ENCODE assay signal across 8 mouse cellular contexts in the genomic region with DNA sequence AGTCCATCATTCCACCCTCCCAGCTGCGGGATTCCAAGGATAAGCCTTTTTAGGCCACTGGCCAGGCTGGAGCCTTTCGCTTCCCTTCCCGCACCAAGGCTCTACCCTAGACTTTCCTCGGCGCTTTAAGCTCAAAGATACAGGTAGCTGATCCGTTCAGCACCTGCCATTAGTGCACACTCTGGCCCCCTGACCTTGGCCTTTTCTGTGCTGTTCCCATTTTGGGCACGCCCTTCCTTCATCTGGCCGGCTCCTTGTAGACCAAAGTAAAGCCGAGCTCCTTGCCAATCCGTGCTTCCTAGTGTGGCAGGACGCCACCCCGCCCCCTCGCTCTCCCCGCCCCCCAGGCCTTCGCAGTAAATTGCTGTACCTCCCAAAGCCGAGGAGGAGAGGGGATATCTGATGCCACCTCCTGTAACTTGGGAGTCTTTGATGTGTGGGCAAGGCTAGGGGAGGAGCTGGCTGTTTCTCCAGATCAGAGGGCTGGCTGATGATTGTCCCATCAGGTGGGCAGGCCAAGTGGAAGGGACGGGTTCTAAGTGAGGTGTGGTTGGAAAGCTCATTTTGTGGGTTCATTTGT. TPM values are rescaled to one million over a fixed set of nuclear protein-coding genes. Genes with fewer than 3 reads are reported as not detected.
DNase-seq lines count a peak whose midpoint lies in the region; ATAC-seq and TF ChIP-seq lines count a peak whose summit lies in the region.

No protein-coding gene starts in this region.

- TF ChIP-seq EP300 in stomach, postnatal 0 days (optimal IDR thresholded peaks at IDR 0.05): no peak

- intact Hi-C loops in heart, postnatal 10 days (cut with DNase I): no loop called here

- WGBS in heart, embryonic 10.5 days: 1% methylated on average over 17 of the region's 17 CpGs
- WGBS in embryonic facial prominence, embryonic 10.5 days: 2% methylated on average over 17 of the region's 17 CpGs
- WGBS in limb, embryonic 12.5 days: 2% methylated on average over 17 of the region's 17 CpGs
- under 1% methylated on average over 17 of the region's 17 CpGs for WGBS in stomach, postnatal 0 days
- WGBS in thymus, adult 2 months: 12% methylated on average over 17 of the region's 17 CpGs

- peak overlapping the region; percentile 71 for H3K4me3 ChIP-seq in heart, embryonic 10.5 days
- H3K4me3 ChIP-seq in embryonic facial prominence, embryonic 10.5 days: peak overlapping the region; percentile 72
- H3K4me3 ChIP-seq in limb, embryonic 12.5 days (replicated peaks): peak overlapping the region; percentile 58
- H3K4me3 ChIP-seq in stomach, postnatal 0 days (ENCODE audit: low read depth, low read length): peak overlapping the region; percentile 52
- H3K4me3 ChIP-seq in thymus, adult 2 months (ENCODE audit: control insufficient read depth, insufficient read depth, low read length): no peak overlapping the region

- no peak for TF ChIP-seq POLR2A in thymus, adult 2 months (IDR thresholded peaks at IDR 0.05; ENCODE audit: control insufficient read depth, extremely low read depth, insufficient read depth, low read length, poor library complexity)

- H3K36me3 ChIP-seq in heart, embryonic 10.5 days: no peaks in the 10 kb centered on the region
- no peaks in the 10 kb centered on the region for H3K36me3 ChIP-seq in embryonic facial prominence, embryonic 10.5 days (replicated peaks)
- H3K36me3 ChIP-seq in limb, embryonic 12.5 days: no peaks in the 10 kb centered on the region
- H3K36me3 ChIP-seq in stomach, postnatal 0 days (ENCODE audit: control insufficient read depth, insufficient read depth, low read length): no peaks in the 10 kb centered on the region
- no peaks in the 10 kb centered on the region for H3K36me3 ChIP-seq in thymus, adult 2 months (ENCODE audit: control insufficient read depth, insufficient read depth, low read length)

- no peak for TF ChIP-seq CTCF in stomach, postnatal 0 days (IDR thresholded peaks at IDR 0.05; ENCODE audit: low read depth)
- no peak for TF ChIP-seq CTCF in thymus, adult 2 months (IDR thresholded peaks at IDR 0.05; ENCODE audit: borderline replicate concordance, control insufficient read depth, extremely low read depth, insufficient read depth, low read length, poor library complexity)

- no peak overlapping the region for H3K27ac ChIP-seq in heart, embryonic 10.5 days
- H3K27ac ChIP-seq in embryonic facial prominence, embryonic 10.5 days (replicated peaks): no peak overlapping the region
- H3K27ac ChIP-seq in limb, embryonic 12.5 days: no peak overlapping the region
- H3K27ac ChIP-seq in stomach, postnatal 0 days (replicated peaks): no peak overlapping the region
- H3K27ac ChIP-seq in thymus, adult 2 months (ENCODE audit: control insufficient read depth, insufficient read depth, low read length): no peak overlapping the region

- H3K9me3 ChIP-seq in heart, embryonic 10.5 days: no peaks in the 10 kb centered on the region
- H3K9me3 ChIP-seq in embryonic facial prominence, embryonic 10.5 days: no peaks in the 10 kb centered on the region
- H3K9me3 ChIP-seq in limb, embryonic 12.5 days: no peaks in the 10 kb centered on the region
- no peaks in the 10 kb centered on the region for H3K9me3 ChIP-seq in stomach, postnatal 0 days (ENCODE audit: control insufficient read depth, low read length)

- H3K27me3 ChIP-seq in heart, embryonic 10.5 days (ENCODE audit: insufficient read depth, poor library complexity, severe bottlenecking): peaks cover 71% of the 10 kb centered on the region
- H3K27me3 ChIP-seq in embryonic facial prominence, embryonic 10.5 days (replicated peaks; ENCODE audit: low read depth, poor library complexity, severe bottlenecking): peaks cover 79% of the 10 kb centered on the region
- peaks cover 84% of the 10 kb centered on the region for H3K27me3 ChIP-seq in limb, embryonic 12.5 days
- H3K27me3 ChIP-seq in stomach, postnatal 0 days (ENCODE audit: control insufficient read depth, insufficient read depth, low read length): peaks cover 24% of the 10 kb centered on the region; the same call in 1 of the 2 replicates
- peaks cover 33% of the 10 kb centered on the region; the same call in 1 of the 2 replicates for H3K27me3 ChIP-seq in thymus, adult 2 months (ENCODE audit: control insufficient read depth, insufficient read depth, low read length)

- ATAC-seq in CD4-positive, CD25-positive, alpha-beta regulatory T cell, adult 4 months: peak; percentile 33
- ATAC-seq in limb, embryonic 12.5 days (ENCODE audit: insufficient number of reproducible peaks, insufficient read depth, low FRiP score, low TSS enrichment, low read depth): no peak
- 0 out of 2 replicates have a peak, but pooled peaks have one; percentile 38 for ATAC-seq in stomach, postnatal 0 days (ENCODE audit: low FRiP score, low TSS enrichment)

- no peak overlapping the region for H3K9ac ChIP-seq in limb, embryonic 12.5 days (replicated peaks)
- H3K9ac ChIP-seq in stomach, postnatal 0 days (ENCODE audit: low read length): no peak overlapping the region

- peak overlapping the region; percentile 99 for H3K4me2 ChIP-seq in limb, embryonic 12.5 days
- peak overlapping the region; percentile 98 for H3K4me2 ChIP-seq in stomach, postnatal 0 days (replicated peaks; ENCODE audit: low read depth)

- no peak for DNase-seq in heart, embryonic 10.5 days (ENCODE audit: low spot score)
- no peak for DNase-seq in heart, postnatal 10 days
- DNase-seq in embryonic facial prominence, embryonic 10.5 days (ENCODE audit: low spot score): peak; percentile 30
- DNase-seq in stomach, postnatal 0 days (ENCODE audit: low spot score): peak; percentile 38
- DNase-seq in retina, embryonic 14.5 days (ENCODE audit: low spot score): no peak
- no peak for DNase-seq in thymus, adult 2 months

- H3K4me1 ChIP-seq in heart, embryonic 10.5 days: peaks cover 18% of the 10 kb centered on the region
- peaks cover 12% of the 10 kb centered on the region for H3K4me1 ChIP-seq in embryonic facial prominence, embryonic 10.5 days
- H3K4me1 ChIP-seq in limb, embryonic 12.5 days (replicated peaks): peaks cover 14% of the 10 kb centered on the region
- no peaks in the 10 kb centered on the region; the same call in 1 of the 2 replicates for H3K4me1 ChIP-seq in stomach, postnatal 0 days (replicated peaks; ENCODE audit: control insufficient read depth, insufficient read depth)
- H3K4me1 ChIP-seq in thymus, adult 2 months (replicated peaks; ENCODE audit: control insufficient read depth, insufficient read depth, low read length): peaks cover 16% of the 10 kb centered on the region

RNA-seq across cellular contexts. Expression of a gene that starts 40.4 kb away (rescaled TPM):
- 17.4 and 30.7 TPM in 2 replicates for polyA plus RNA-seq in heart, embryonic 10.5 days (2016; fragmentation: Nextera tagmentation; extraction: Ambion mirVana)
- 10 to 100 TPM; 30.4 to 37.7 TPM for total RNA-seq in heart, postnatal 10 days (2021)
- 1 to 10 TPM in 1 of 2 experiments, under 1 TPM in 1; 0.81 to 1.7 TPM for polyA plus RNA-seq in CD4-positive, CD25-positive, alpha-beta regulatory T cell, adult 4 months (2017; shearing (Covaris generic))
- polyA plus RNA-seq in embryonic facial prominence, embryonic 10.5 days (2016; fragmentation: Nextera tagmentation; extraction: Ambion mirVana): 7.3 and 10.0 TPM in 2 replicates
- 7.5 and 8.0 TPM in 2 replicates for polyA plus RNA-seq in limb, embryonic 12.5 days (2016; fragmentation: Nextera tagmentation; extraction: Ambion mirVana)
- polyA plus RNA-seq in stomach, postnatal 0 days (2015; fragmentation: Nextera tagmentation; extraction: Ambion mirVana): 7.6 and 8.5 TPM in 2 replicates
- 7.1 and 8.5 TPM in 2 replicates for polyA plus RNA-seq in thymus, adult 2 months (2012; rRNA removed)

RNA-seq across cellular contexts. Expression of a gene that starts 55.8 kb away (rescaled TPM):
- polyA plus RNA-seq in heart, embryonic 10.5 days (2016; fragmentation: Nextera tagmentation; extraction: Ambion mirVana): not detected in 2 replicates
- not detected for total RNA-seq in heart, postnatal 10 days (2021)
- 1 to 10 TPM; 2.4 to 4.2 TPM for polyA plus RNA-seq in CD4-positive, CD25-positive, alpha-beta regulatory T cell, adult 4 months (2017; shearing (Covaris generic))
- not detected in 2 replicates for polyA plus RNA-seq in embryonic facial prominence, embryonic 10.5 days (2016; fragmentation: Nextera tagmentation; extraction: Ambion mirVana)
- not detected in 2 replicates for polyA plus RNA-seq in limb, embryonic 12.5 days (2016; fragmentation: Nextera tagmentation; extraction: Ambion mirVana)
- polyA plus RNA-seq in stomach, postnatal 0 days (2015; fragmentation: Nextera tagmentation; extraction: Ambion mirVana): 0.02 and 0.07 TPM in 2 replicates
- 3.6 and 4.3 TPM in 2 replicates for polyA plus RNA-seq in thymus, adult 2 months (2012; rRNA removed)

Comparison
In these comparisons a context has a peak if more than half of its experiments do, and no peak if none do; other contexts are left out.
1. DNase-seq: peak in embryonic facial prominence, embryonic 10.5 days (single experiment) and stomach, postnatal 0 days (single experiment); none in heart, embryonic 10.5 days (single experiment), heart, postnatal 10 days (0 of 2), retina, embryonic 14.5 days (single experiment) and thymus, adult 2 months (single experiment).